Mouse (Mus musculus) kidney, adult 8-10 months (tissue): Measurements from ENCODE around the gene Myom1.
"Not testable (repeated sequence)": the region's sequence is repeated elsewhere in the genome, so short reads cannot be mapped to it uniquely, and the experiment has no call there.

Experiments
- DNase-seq, 2 experiments: peaks; one replicate each; pipeline ENCODE4 v3.0.0; 2022

Gene Myom1

GRCm38 (mm10) chr17:71002081-71002743 is at the start of gene Myom1:
TSS of gene Myom1 (plus strand) at chr17:71002633.
- peak; percentile 99 for DNase-seq

- DNase-seq: peak; percentile 89 to 97
These were observed 38.9 kb upstream of the Myom1 start for GRCm38 (mm10) chr17:70963546-70963945.

- no peak for DNase-seq
These were observed 37.2 kb upstream of the Myom1 start for GRCm38 (mm10) chr17:70965281-70965680.

- no peak for DNase-seq
These were observed 36.3 kb upstream of the Myom1 start for GRCm38 (mm10) chr17:70966126-70966525.

- DNase-seq: no peak
These were observed 35.2 kb upstream of the Myom1 start for GRCm38 (mm10) chr17:70967191-70967590.

- no peak for DNase-seq
These were observed 34.8 kb upstream of the Myom1 start for GRCm38 (mm10) chr17:70967646-70968045.

- no peak for DNase-seq
These were observed 33.7 kb upstream of the Myom1 start for GRCm38 (mm10) chr17:70968606-70969191.

- no peak for DNase-seq
These were observed 31.2 kb upstream of the Myom1 start for GRCm38 (mm10) chr17:70971206-70971605.

- DNase-seq: no peak
These were observed 29.0 kb upstream of the Myom1 start for GRCm38 (mm10) chr17:70973398-70973797.

GRCm38 (mm10) chr17:70974065-70974464 is 28.4 kb upstream of the Myom1 start:
- not testable (repeated sequence) for DNase-seq

GRCm38 (mm10) chr17:70977799-70978198 is 24.6 kb upstream of the Myom1 start:
- DNase-seq: no peak

GRCm38 (mm10) chr17:70979345-70980223 is 22.8 kb upstream of the Myom1 start:
- no peak for DNase-seq

- no peak for DNase-seq
These were observed 16.7 kb upstream of the Myom1 start for GRCm38 (mm10) chr17:70985501-70986354.

- DNase-seq: no peak
These were observed 16.1 kb upstream of the Myom1 start for GRCm38 (mm10) chr17:70986355-70986740.

GRCm38 (mm10) chr17:70986831-70987660 is 15.4 kb upstream of the Myom1 start:
- no peak for DNase-seq

GRCm38 (mm10) chr17:70988337-70988767 is 14.1 kb upstream of the Myom1 start:
- peak in 1 of 2 experiments; percentile 43 for DNase-seq

- DNase-seq: no peak
These were observed 13.0 kb upstream of the Myom1 start for GRCm38 (mm10) chr17:70989430-70989829.

- no peak for DNase-seq
These were observed 12.4 kb upstream of the Myom1 start for GRCm38 (mm10) chr17:70989991-70990390.

GRCm38 (mm10) chr17:70990403-70991303 is 11.8 kb upstream of the Myom1 start:
- peak; percentile 81 for DNase-seq
